Comparison of ENCODE assay signal across 22 mouse cellular contexts in genomic region chr1:59222101-59222825, GRCm38 (mm10). TPM values are rescaled to one million over a fixed set of nuclear protein-coding genes. Genes with fewer than 3 reads are reported as not detected.
A peak's percentile ranks its signal among the peaks of the same experiment; 100 is the strongest.
DNase-seq lines count a peak whose midpoint lies in the region; ATAC-seq and TF ChIP-seq lines count a peak whose summit lies in the region.
"Had no signal": no experiment of that assay in that cellular context is flagged by ENCODE, and none has a peak within 500 bp of the region (broad histone marks: within the 10 kb centered on the region; RNA-seq: fewer than 3 reads in every experiment).

No protein-coding gene starts in this region.

- no peak overlapping the region for H3K9ac ChIP-seq in kidney, embryonic 15.5 days
- H3K9ac ChIP-seq: embryonic facial prominence, embryonic 12.5 days; limb, embryonic 12.5 days; liver, embryonic 12.5 days had no signal

- TF ChIP-seq POLR2A in cerebellum, adult 2 months (IDR thresholded peaks at IDR 0.05; ENCODE audit: borderline replicate concordance, insufficient read depth, low read length): no peak

- peak; percentile 22 for DNase-seq in heart, embryonic 10.5 days (ENCODE audit: low spot score)
- DNase-seq in heart, adult 18-20 months: no peak
- DNase-seq in cerebellum, adult 2 months: peak; percentile 71 to 94
- DNase-seq in cerebellum, postnatal 36 days: peak; percentile 51 to 70
- no peak for DNase-seq in adrenal gland, postnatal 25 days
- DNase-seq: adrenal gland, adult 2 months; gastrocnemius, postnatal 14 days; heart, postnatal 10 days; kidney, adult 9 months; kidney, postnatal 36 days; lung, adult 2 months; lung, postnatal 36 days had no signal

- no peak overlapping the region for H3K27ac ChIP-seq in heart, embryonic 10.5 days
- peak overlapping the region; percentile 43; the same call in 1 of the 2 replicates for H3K27ac ChIP-seq in brown adipose tissue, adult 24 weeks (replicated peaks; ENCODE audit: low read depth, low read length)
- peak overlapping the region; percentile 100 for H3K27ac ChIP-seq in cerebellum, adult 2 months (ENCODE audit: insufficient read depth, low read length)
- no peak overlapping the region for H3K27ac ChIP-seq in kidney, embryonic 15.5 days
- H3K27ac ChIP-seq: embryonic facial prominence, embryonic 12.5 days; limb, embryonic 12.5 days; liver, embryonic 12.5 days; stomach, postnatal 0 days had no signal

- H3K36me3 ChIP-seq in heart, embryonic 10.5 days: peaks cover 6% of the 10 kb centered on the region; the same call in 1 of the 2 replicates
- H3K36me3 ChIP-seq in kidney, embryonic 15.5 days: peaks cover 5% of the 10 kb centered on the region; the same call in 1 of the 2 replicates
- H3K36me3 ChIP-seq: embryonic facial prominence, embryonic 12.5 days had no signal

- H3K9me3 ChIP-seq in heart, embryonic 10.5 days: no peaks in the 10 kb centered on the region
- no peaks in the 10 kb centered on the region for H3K9me3 ChIP-seq in kidney, embryonic 15.5 days (replicated peaks)
- H3K9me3 ChIP-seq: embryonic facial prominence, embryonic 12.5 days; limb, embryonic 12.5 days; liver, embryonic 12.5 days had no signal

- no peak for TF ChIP-seq CTCF in cerebellum, adult 2 months (IDR thresholded peaks at IDR 0.05; ENCODE audit: borderline replicate concordance, insufficient read depth, low read depth, low read length)

- H3K4me3 ChIP-seq in heart, embryonic 10.5 days: no peak overlapping the region
- H3K4me3 ChIP-seq in brown adipose tissue, adult 24 weeks (ENCODE audit: insufficient read depth, low read depth, low read length): no peak overlapping the region
- no peak overlapping the region for H3K4me3 ChIP-seq in cerebellum, adult 2 months (replicated peaks; ENCODE audit: insufficient read depth, low read depth, low read length)
- no peak overlapping the region for H3K4me3 ChIP-seq in kidney, embryonic 15.5 days (replicated peaks)
- H3K4me3 ChIP-seq: embryonic facial prominence, embryonic 12.5 days; erythroblast, embryonic 14.5 days; limb, embryonic 12.5 days; liver, embryonic 12.5 days had no signal

- ATAC-seq in kidney, embryonic 15.5 days (replicated peaks; ENCODE audit: low FRiP score): no peak
- ATAC-seq: inflammation-experienced regulatory T-cells, adult 6 months; liver, embryonic 12.5 days; midbrain, embryonic 16.5 days had no signal

- 0 out of 2 replicates have a peak, but pooled peaks cover 5% of the 10 kb centered on the region for H3K4me1 ChIP-seq in heart, embryonic 10.5 days
- peaks cover 5% of the 10 kb centered on the region; the same call in 1 of the 2 replicates for H3K4me1 ChIP-seq in brown adipose tissue, adult 24 weeks (ENCODE audit: control insufficient read depth, insufficient read depth, insufficient read length, low read length)
- H3K4me1 ChIP-seq in cerebellum, adult 2 months (ENCODE audit: control insufficient read depth, insufficient read depth, low read length): peaks cover 33% of the 10 kb centered on the region
- no peaks in the 10 kb centered on the region for H3K4me1 ChIP-seq in kidney, embryonic 15.5 days
- H3K4me1 ChIP-seq: embryonic facial prominence, embryonic 12.5 days; limb, embryonic 12.5 days had no signal

- 93% methylated on average over 7 of the region's 7 CpGs for WGBS in heart, embryonic 10.5 days
- 24% methylated on average over 7 of the region's 7 CpGs for WGBS in cerebellum, adult 2 months
- 91% methylated on average over 7 of the region's 7 CpGs for WGBS in kidney, embryonic 15.5 days

- H3K4me2 ChIP-seq in kidney, embryonic 15.5 days: no peak overlapping the region
- H3K4me2 ChIP-seq: embryonic facial prominence, embryonic 12.5 days; limb, embryonic 12.5 days; liver, embryonic 12.5 days had no signal

- H3K27me3 ChIP-seq in heart, embryonic 10.5 days (ENCODE audit: insufficient read depth, poor library complexity, severe bottlenecking): no peaks in the 10 kb centered on the region
- H3K27me3 ChIP-seq in cerebellum, adult 2 months (ENCODE audit: control insufficient read depth, insufficient read depth, low read length): no peaks in the 10 kb centered on the region
- H3K27me3 ChIP-seq in kidney, embryonic 15.5 days: no peaks in the 10 kb centered on the region
- H3K27me3 ChIP-seq: embryonic facial prominence, embryonic 12.5 days; limb, embryonic 12.5 days; liver, embryonic 12.5 days had no signal

RNA-seq across cellular contexts. Expression of gene Als2, which starts 14.8 kb away (rescaled TPM):
- 12.2 and 14.0 TPM in 2 replicates for polyA plus RNA-seq in heart, embryonic 10.5 days (2016; fragmentation: Nextera tagmentation; extraction: Ambion mirVana)
- 1 to 10 TPM; 9.4 to 9.9 TPM for total RNA-seq in heart, adult 18-20 months (2021)
- polyA plus RNA-seq in brown adipose tissue, adult 24 weeks (2012; ENCODE audit: insufficient read depth, insufficient read length, missing spikeins): 5.2 and 5.4 TPM in 2 replicates
- 74.1 and 84.0 TPM in 2 replicates for polyA plus RNA-seq in cerebellum, adult 2 months (2012; rRNA removed)
- 10.9 and 12.9 TPM in 2 replicates for polyA plus RNA-seq in kidney, embryonic 15.5 days (2015; fragmentation: Nextera tagmentation; extraction: Ambion mirVana)
- 10.7 and 12.4 TPM in 2 replicates for total RNA-seq in adrenal gland, postnatal 25 days (2021)

RNA-seq across cellular contexts. Expression of gene Cdk15, which starts 34.4 kb away (rescaled TPM):
- polyA plus RNA-seq in heart, embryonic 10.5 days (2016; fragmentation: Nextera tagmentation; extraction: Ambion mirVana): 0.20 TPM in 1 of 2 replicates, not detected in the other
- not detected for total RNA-seq in heart, adult 18-20 months (2021)
- polyA plus RNA-seq in brown adipose tissue, adult 24 weeks (2012; ENCODE audit: insufficient read depth, insufficient read length, missing spikeins): not detected in 2 replicates
- polyA plus RNA-seq in cerebellum, adult 2 months (2012; rRNA removed): 0.48 and 0.49 TPM in 2 replicates
- polyA plus RNA-seq in kidney, embryonic 15.5 days (2015; fragmentation: Nextera tagmentation; extraction: Ambion mirVana): 0.64 and 0.74 TPM in 2 replicates
- 0.36 TPM in 1 of 2 replicates, not detected in the other for total RNA-seq in adrenal gland, postnatal 25 days (2021)
- total RNA-seq: adrenal gland, adult 2 months; megakaryocyte-erythroid progenitor cell, adult 5-6 weeks had no signal
- polyA plus RNA-seq: adrenal gland, adult 2 months; erythroblast, embryonic 14.5 days; inflammation-experienced regulatory T-cells, adult 6 months; limb, embryonic 12.5 days; liver, embryonic 12.5 days; lung, adult 2 months had no signal

RNA-seq across cellular contexts. Expression of gene Mpp4, which starts 59.1 kb away (rescaled TPM):
- 0.49 TPM in 2 replicates for polyA plus RNA-seq in heart, embryonic 10.5 days (2016; fragmentation: Nextera tagmentation; extraction: Ambion mirVana)
- total RNA-seq in heart, adult 18-20 months (2021): under 1 TPM; 0.10 to 0.15 TPM
- 0.71 TPM in 1 of 2 replicates, not detected in the other for polyA plus RNA-seq in brown adipose tissue, adult 24 weeks (2012; ENCODE audit: insufficient read depth, insufficient read length, missing spikeins)
- 12.0 and 12.9 TPM in 2 replicates for polyA plus RNA-seq in cerebellum, adult 2 months (2012; rRNA removed)
- 0.27 and 0.35 TPM in 2 replicates for polyA plus RNA-seq in kidney, embryonic 15.5 days (2015; fragmentation: Nextera tagmentation; extraction: Ambion mirVana)
- 0.71 TPM in 1 of 2 replicates, not detected in the other for total RNA-seq in adrenal gland, postnatal 25 days (2021)
- total RNA-seq: gastrocnemius, postnatal 14 days had no signal

Comparison
In these comparisons a context has a peak if more than half of its experiments do, and no peak if none do; other contexts are left out.
1. DNase-seq: peak in heart, embryonic 10.5 days (single experiment), cerebellum, adult 2 months (2 of 2) and cerebellum, postnatal 36 days (2 of 2); none in heart, adult 18-20 months (0 of 2) and adrenal gland, postnatal 25 days (single experiment).
2. H3K27ac ChIP-seq: peak in brown adipose tissue, adult 24 weeks (single experiment) and cerebellum, adult 2 months (single experiment); none in heart, embryonic 10.5 days (single experiment) and kidney, embryonic 15.5 days (single experiment).